18 mouse cellular contexts compared by ENCODE assay signal in genomic region chr5:143477901-143478300, GRCm38 (mm10). TPM values are rescaled to one million over a fixed set of nuclear protein-coding genes. Genes with fewer than 3 reads are reported as not detected.
DNase-seq lines count a peak whose midpoint lies in the region; ATAC-seq and TF ChIP-seq lines count a peak whose summit lies in the region.
"Had no signal": no experiment of that assay in that cellular context is flagged by ENCODE, and none has a peak within 500 bp of the region (broad histone marks: within the 10 kb centered on the region; RNA-seq: fewer than 3 reads in every experiment).

No protein-coding gene starts in this region.

- H3K27ac ChIP-seq in kidney, postnatal 0 days = no peak overlapping the region
- H3K27ac ChIP-seq: embryonic facial prominence, embryonic 10.5 days; embryonic facial prominence, embryonic 12.5 days; forebrain, embryonic 13.5 days; forebrain, embryonic 15.5 days had no signal

- 76% methylated on average over 3 of the region's 3 CpGs for WGBS in kidney, postnatal 0 days

- no peak for TF ChIP-seq CTCF in kidney, postnatal 0 days (IDR thresholded peaks at IDR 0.05; ENCODE audit: low read depth)

- ATAC-seq in kidney, postnatal 0 days (replicated peaks; ENCODE audit: low FRiP score, low read depth) = no peak
- ATAC-seq: forebrain, embryonic 13.5 days; forebrain, embryonic 15.5 days; forebrain, postnatal 0 days had no signal

- peak; percentile 64 for DNase-seq in heart, adult 11 months
- no peak for DNase-seq in heart, adult 8-10 months (ENCODE audit: low spot score)
- peak; percentile 7 for DNase-seq in kidney, postnatal 0 days (ENCODE audit: low spot score)
- no peak for DNase-seq in kidney, postnatal 10 days
- DNase-seq in cerebellum, adult 9-10 months = no peak
- DNase-seq: adrenal gland, adult 2 months; adrenal gland, postnatal 10 days; adrenal gland, postnatal 25 days; cerebellum, adult 11 months; cerebellum, adult 18-20 months; cerebellum, adult 8-10 months; cerebellum, postnatal 10 days; cerebellum, postnatal 25 days; forebrain, postnatal 0 days had no signal

- H3K27me3 ChIP-seq in kidney, postnatal 0 days (ENCODE audit: insufficient read depth, low read length) = no peaks in the 10 kb centered on the region
- H3K27me3 ChIP-seq: embryonic facial prominence, embryonic 12.5 days; forebrain, embryonic 13.5 days; forebrain, embryonic 15.5 days had no signal

- no peaks in the 10 kb centered on the region for H3K9me3 ChIP-seq in kidney, postnatal 0 days (replicated peaks; ENCODE audit: low read length)
- H3K9me3 ChIP-seq: embryonic facial prominence, embryonic 10.5 days; embryonic facial prominence, embryonic 12.5 days; forebrain, embryonic 13.5 days; forebrain, embryonic 15.5 days had no signal

- no peak overlapping the region for H3K4me2 ChIP-seq in kidney, postnatal 0 days (ENCODE audit: low read length)
- H3K4me2 ChIP-seq: embryonic facial prominence, embryonic 12.5 days; forebrain, embryonic 13.5 days; forebrain, embryonic 15.5 days had no signal

- H3K4me3 ChIP-seq in kidney, postnatal 0 days (replicated peaks; ENCODE audit: low read depth, low read length) = no peak overlapping the region
- H3K4me3 ChIP-seq: embryonic facial prominence, embryonic 10.5 days; embryonic facial prominence, embryonic 12.5 days; forebrain, embryonic 13.5 days; forebrain, embryonic 15.5 days had no signal

- H3K36me3 ChIP-seq in kidney, postnatal 0 days (ENCODE audit: insufficient read depth, low read length) = peaks cover 8% of the 10 kb centered on the region; the same call in 1 of the 2 replicates

- H3K4me1 ChIP-seq in kidney, postnatal 0 days (replicated peaks; ENCODE audit: insufficient read depth, low read length) = no peaks in the 10 kb centered on the region
- H3K4me1 ChIP-seq: embryonic facial prominence, embryonic 10.5 days; embryonic facial prominence, embryonic 12.5 days; forebrain, embryonic 13.5 days; forebrain, embryonic 15.5 days had no signal

- H3K9ac ChIP-seq in kidney, postnatal 0 days (ENCODE audit: low read depth, low read length) = no peak overlapping the region
- H3K9ac ChIP-seq: embryonic facial prominence, embryonic 12.5 days; forebrain, embryonic 13.5 days; forebrain, embryonic 15.5 days; forebrain, postnatal 0 days had no signal

RNA-seq across cellular contexts. Expression of gene Daglb, which starts 13.5 kb away (rescaled TPM):
- 1 to 10 TPM; 8.1 to 9.3 (median 8.8) TPM for total RNA-seq in heart, adult 8-10 months (2022)
- 4.9 and 5.2 TPM in 2 replicates for polyA plus RNA-seq in kidney, postnatal 0 days (2015; fragmentation: Nextera tagmentation; extraction: Ambion mirVana)

RNA-seq across cellular contexts. Expression of gene Rac1, which starts 49.9 kb away (rescaled TPM):
- 100 to 1,000 TPM; 207 to 235 (median 219) TPM for total RNA-seq in heart, adult 8-10 months (2022)
- polyA plus RNA-seq in kidney, postnatal 0 days (2015; fragmentation: Nextera tagmentation; extraction: Ambion mirVana) = 453 and 458 TPM in 2 replicates

Comparison
In these comparisons a context has a peak if more than half of its experiments do, and no peak if none do; other contexts are left out.
1. DNase-seq: peak in heart, adult 11 months (single experiment) and kidney, postnatal 0 days (single experiment); none in heart, adult 8-10 months (single experiment), kidney, postnatal 10 days (single experiment) and cerebellum, adult 9-10 months (single experiment).